In genomic region chr3:55754981-55755608, GRCm38 (mm10) we compare ENCODE assay signal across 19 mouse cellular contexts. TPM values are rescaled to one million over a fixed set of nuclear protein-coding genes. Genes with fewer than 3 reads are reported as not detected.
DNase-seq lines count a peak whose midpoint lies in the region; ATAC-seq lines count a peak whose summit lies in the region.
"Had no signal": no experiment of that assay in that cellular context is flagged by ENCODE, and none has a peak within 500 bp of the region (broad histone marks: within the 10 kb centered on the region; RNA-seq: fewer than 3 reads in every experiment).

No protein-coding gene starts in this region.

- no peak overlapping the region for H3K4me3 ChIP-seq in hindbrain, embryonic 16.5 days (ENCODE audit: low read length)
- H3K4me3 ChIP-seq in midbrain, embryonic 16.5 days (ENCODE audit: low read depth, low read length): no peak overlapping the region
- H3K4me3 ChIP-seq: embryonic facial prominence, embryonic 12.5 days; heart, embryonic 10.5 days; limb, embryonic 15.5 days had no signal

- H3K36me3 ChIP-seq in hindbrain, embryonic 16.5 days (ENCODE audit: control insufficient read depth, insufficient read depth, low read length): no peaks in the 10 kb centered on the region
- H3K36me3 ChIP-seq in midbrain, embryonic 16.5 days (ENCODE audit: control insufficient read depth, insufficient read depth, low read length): no peaks in the 10 kb centered on the region
- H3K36me3 ChIP-seq: embryonic facial prominence, embryonic 12.5 days; heart, embryonic 10.5 days; limb, embryonic 15.5 days had no signal

- H3K27me3 ChIP-seq in hindbrain, embryonic 16.5 days (replicated peaks; ENCODE audit: control insufficient read depth, insufficient read depth, low read length): no peaks in the 10 kb centered on the region
- H3K27me3 ChIP-seq in midbrain, embryonic 16.5 days (ENCODE audit: control insufficient read depth, insufficient read depth, low read depth, low read length): no peaks in the 10 kb centered on the region
- H3K27me3 ChIP-seq: embryonic facial prominence, embryonic 12.5 days; limb, embryonic 15.5 days had no signal

- H3K4me1 ChIP-seq in hindbrain, embryonic 16.5 days (ENCODE audit: control insufficient read depth, insufficient read depth, low read depth, low read length): peaks cover 37% of the 10 kb centered on the region
- H3K4me1 ChIP-seq in midbrain, embryonic 16.5 days (ENCODE audit: control insufficient read depth, insufficient read depth, low read length): peaks cover 54% of the 10 kb centered on the region

- peak overlapping the region; percentile 65 for H3K27ac ChIP-seq in hindbrain, embryonic 16.5 days (ENCODE audit: low read depth, low read length)
- peak overlapping the region; percentile 84 for H3K27ac ChIP-seq in midbrain, embryonic 16.5 days (ENCODE audit: low read length)
- H3K27ac ChIP-seq: embryonic facial prominence, embryonic 12.5 days; heart, embryonic 10.5 days; kidney, postnatal 0 days; limb, embryonic 15.5 days had no signal

- ATAC-seq in hindbrain, embryonic 16.5 days: no peak
- ATAC-seq in midbrain, embryonic 16.5 days: peak; percentile 26

- DNase-seq in heart, adult 11 months: peak; percentile 11
- DNase-seq in heart, postnatal 4 days: no peak
- peak; percentile 61 for DNase-seq in Muller cell, postnatal 12 days (ENCODE audit: inconsistent ontology term)
- no peak for DNase-seq in kidney, adult 9 months
- no peak for DNase-seq in kidney, postnatal 4 days
- DNase-seq: adrenal gland, postnatal 14 days; cerebellum, adult 8-10 months; gastrocnemius, postnatal 36 days; heart, postnatal 10 days; lung, adult 18-20 months; thymus, postnatal 25 days had no signal

- H3K4me2 ChIP-seq in hindbrain, embryonic 16.5 days (ENCODE audit: low read length): no peak overlapping the region
- H3K4me2 ChIP-seq in midbrain, embryonic 16.5 days (ENCODE audit: low read length): no peak overlapping the region
- H3K4me2 ChIP-seq: limb, embryonic 15.5 days had no signal

- 48% methylated on average over 6 of the region's 6 CpGs for WGBS in hindbrain, embryonic 16.5 days
- 15% methylated on average over 6 of the region's 6 CpGs for WGBS in midbrain, embryonic 16.5 days

- H3K9me3 ChIP-seq in hindbrain, embryonic 16.5 days (ENCODE audit: control insufficient read depth, low read length): no peaks in the 10 kb centered on the region
- no peaks in the 10 kb centered on the region for H3K9me3 ChIP-seq in midbrain, embryonic 16.5 days (replicated peaks; ENCODE audit: control insufficient read depth, low read length, poor library complexity, severe bottlenecking)
- H3K9me3 ChIP-seq: embryonic facial prominence, embryonic 12.5 days; heart, embryonic 10.5 days; limb, embryonic 15.5 days had no signal

- no peak overlapping the region for H3K9ac ChIP-seq in hindbrain, embryonic 16.5 days (ENCODE audit: low read depth, low read length)
- 0 out of 2 replicates have a peak overlapping the region, but pooled peaks have one; percentile 35 for H3K9ac ChIP-seq in midbrain, embryonic 16.5 days (ENCODE audit: low read depth, low read length)
- H3K9ac ChIP-seq: embryonic facial prominence, embryonic 12.5 days; limb, embryonic 15.5 days had no signal

RNA-seq across cellular contexts. Expression of gene Mab21l1, which starts 27.2 kb away (rescaled TPM):
- under 1 TPM in 1 of 2 experiments, not detected in 1; 0.14 TPM for total RNA-seq in heart, postnatal 4 days (2021)
- polyA plus RNA-seq in hindbrain, embryonic 16.5 days (2015; fragmentation: Nextera tagmentation; extraction: Ambion mirVana): 160 TPM in 2 replicates
- 136 and 156 TPM in 2 replicates for polyA plus RNA-seq in midbrain, embryonic 16.5 days (2015; fragmentation: Nextera tagmentation; extraction: Ambion mirVana)
- total RNA-seq: common myeloid progenitor, adult 5-6 weeks had no signal
- polyA plus RNA-seq: testis, adult 2 months had no signal

Comparison
In these comparisons a context has a peak if more than half of its experiments do, and no peak if none do; other contexts are left out.
1. DNase-seq: peak in heart, adult 11 months (single experiment) and Muller cell, postnatal 12 days (single experiment); none in heart, postnatal 4 days (single experiment), kidney, adult 9 months (single experiment) and kidney, postnatal 4 days (0 of 2).